Mouse (Mus musculus): ENCODE measurements at regions not wholly inside any gene's neighbourhood (a gene's known extent, or its start where the extent isn't known, plus 50 kb on each side); places are given as distances from the start of the nearest gene placed in this dataset.

DNA sequence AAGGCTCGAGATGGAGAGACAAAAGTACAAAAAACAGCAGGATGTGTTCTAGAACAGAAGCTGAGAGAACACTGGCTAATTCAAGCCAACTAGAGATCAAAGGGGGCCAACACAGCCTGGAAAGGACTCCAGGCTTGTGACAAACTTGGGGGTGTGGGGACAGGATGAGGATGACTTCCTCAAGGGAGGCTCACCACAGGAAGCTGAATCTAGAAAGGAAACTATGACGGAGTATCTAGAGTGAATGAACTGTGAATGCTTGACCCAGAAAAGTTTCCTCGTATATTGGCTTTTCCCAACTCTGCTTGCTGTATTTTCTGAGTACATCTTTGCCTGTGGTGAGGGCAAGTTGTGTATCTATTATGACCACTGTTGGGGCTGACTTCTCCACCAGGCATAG is 93.3 kb upstream of the Cited2 start:
- no peaks in the 10 kb centered on the region for H3K4me1 ChIP-seq (ENCODE audit: control insufficient read depth, insufficient read depth, low read length)
- H3K27ac ChIP-seq (ENCODE audit: control insufficient read depth, insufficient read depth, low read depth, low read length, poor library complexity): no peak overlapping the region
- no peak overlapping the region for H3K4me3 ChIP-seq (replicated peaks; ENCODE audit: control insufficient read depth, low read depth, low read length)
- WGBS: 16% methylated on average over 3 of the region's 3 CpGs
- TF ChIP-seq POLR2A (IDR thresholded peaks at IDR 0.05; ENCODE audit: borderline replicate concordance, control insufficient read depth, low read depth, low read length) (no peak), CTCF (IDR thresholded peaks at IDR 0.05; ENCODE audit: control insufficient read depth, insufficient read depth, low read length) (no peak)

DNA sequence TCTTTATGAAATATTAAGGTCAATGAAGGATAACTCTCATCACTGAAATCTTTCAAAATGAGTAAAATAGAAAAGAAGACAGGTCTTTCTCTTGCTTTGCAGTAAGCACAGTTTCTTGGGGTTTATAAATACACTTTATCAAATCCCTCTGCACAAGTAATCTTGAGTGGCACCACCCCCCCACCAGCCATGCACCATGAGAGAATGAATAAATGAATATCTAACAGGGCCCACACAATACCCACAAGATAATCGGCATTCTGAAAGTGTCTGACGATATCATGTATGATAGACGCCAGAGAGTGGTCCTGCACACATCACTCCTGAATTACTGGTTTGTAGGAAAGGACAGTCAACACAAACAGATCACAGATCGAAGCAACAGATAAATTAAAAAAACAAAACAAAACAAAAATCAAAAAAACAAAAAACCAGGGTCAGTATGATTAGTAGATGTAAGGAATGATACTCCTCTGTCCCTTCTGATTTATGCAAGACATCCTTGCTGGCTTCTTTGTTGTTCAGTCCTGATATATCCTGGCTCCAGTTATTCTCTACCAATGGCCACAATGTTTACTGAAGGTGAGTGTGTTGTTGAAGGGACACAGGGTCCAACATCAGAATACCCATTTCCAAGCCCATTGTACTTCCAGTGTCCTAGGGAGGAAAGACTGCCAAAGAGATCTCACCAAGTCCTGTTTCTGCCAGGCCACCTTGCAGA is 92.0 kb upstream of the Cited2 start:
- 88% methylated on average over 4 of the region's 4 CpGs for WGBS

DNA sequence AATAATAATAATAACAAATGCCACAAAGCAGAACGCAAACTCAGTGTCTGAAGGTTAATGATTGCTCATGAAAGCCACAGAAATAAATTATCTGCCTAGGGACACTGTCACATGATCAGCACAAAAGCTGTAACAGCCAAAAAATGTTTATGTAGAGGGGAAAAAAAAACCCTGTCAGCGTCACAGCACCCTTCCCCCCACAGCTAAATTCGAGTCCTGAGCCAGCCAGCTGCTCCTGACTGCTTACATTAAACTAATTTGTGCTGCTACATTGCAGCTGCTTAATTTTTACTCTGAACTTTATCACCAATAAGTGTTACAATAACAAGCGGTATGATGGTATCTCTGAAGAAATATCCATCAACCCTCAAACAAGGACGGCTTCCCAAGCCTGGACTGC is 91.2 kb upstream of the Cited2 start:
- 52% methylated on average over 5 of the region's 5 CpGs for WGBS
- Histone ChIP-seq H3K27ac (ENCODE audit: control insufficient read depth, insufficient read depth, low read depth, low read length, poor library complexity) (no peak overlapping the region), H3K4me1 (ENCODE audit: control insufficient read depth, insufficient read depth, low read length) (no peaks in the 10 kb centered on the region), H3K4me3 (replicated peaks; ENCODE audit: control insufficient read depth, low read depth, low read length) (no peak overlapping the region)
- TF ChIP-seq POLR2A (IDR thresholded peaks at IDR 0.05; ENCODE audit: borderline replicate concordance, control insufficient read depth, low read depth, low read length) (no peak), CTCF (IDR thresholded peaks at IDR 0.05; ENCODE audit: control insufficient read depth, insufficient read depth, low read length) (no peak)

More for the DNA sequence above, 92.0 kb upstream of the Cited2 start:
- TF ChIP-seq CTCF (IDR thresholded peaks at IDR 0.05; ENCODE audit: control insufficient read depth, insufficient read depth, low read length) (no peak), POLR2A (IDR thresholded peaks at IDR 0.05; ENCODE audit: borderline replicate concordance, control insufficient read depth, low read depth, low read length) (no peak)
- Histone ChIP-seq H3K27ac (ENCODE audit: control insufficient read depth, insufficient read depth, low read depth, low read length, poor library complexity) (no peak overlapping the region), H3K4me1 (ENCODE audit: control insufficient read depth, insufficient read depth, low read length) (no peaks in the 10 kb centered on the region), H3K4me3 (replicated peaks; ENCODE audit: control insufficient read depth, low read depth, low read length) (no peak overlapping the region)

DNA sequence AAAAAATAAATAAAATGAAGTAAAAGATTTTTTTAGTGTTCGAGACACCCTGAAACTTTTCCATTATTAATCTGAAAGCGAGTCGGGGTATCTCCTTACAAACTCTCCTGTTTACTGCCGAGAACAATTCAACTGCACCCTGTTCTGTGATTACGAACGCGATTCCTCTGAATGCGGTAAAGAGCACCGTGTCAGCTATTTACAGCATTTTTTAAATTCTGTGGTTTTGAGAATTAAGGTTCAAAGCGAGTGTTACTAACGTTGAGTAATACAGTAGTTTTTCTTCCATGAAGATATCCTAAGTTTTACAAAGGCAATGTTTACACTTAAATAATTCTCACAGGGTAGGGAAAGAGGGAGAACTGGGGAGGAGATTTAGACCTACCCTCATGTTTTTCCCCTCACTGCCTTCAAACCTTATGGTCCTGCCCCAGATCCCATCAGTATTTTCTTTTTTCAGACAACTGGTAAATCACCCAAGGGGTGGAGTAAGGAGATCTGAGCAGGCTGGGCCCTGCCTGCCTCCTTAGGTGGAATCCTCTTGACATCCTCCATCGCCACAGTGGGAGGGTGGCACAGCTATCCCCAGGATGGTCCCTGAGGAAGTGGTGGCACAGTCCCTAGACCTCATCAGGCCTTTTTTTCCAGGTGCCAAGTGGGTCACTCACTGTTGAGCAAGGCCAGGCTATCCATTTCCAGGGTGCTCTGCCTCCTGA is 89.9 kb upstream of the Cited2 start:
- TF ChIP-seq CTCF (IDR thresholded peaks at IDR 0.05; ENCODE audit: control insufficient read depth, insufficient read depth, low read length) (no peak), POLR2A (IDR thresholded peaks at IDR 0.05; ENCODE audit: borderline replicate concordance, control insufficient read depth, low read depth, low read length) (no peak)
- H3K4me3 ChIP-seq (replicated peaks; ENCODE audit: control insufficient read depth, low read depth, low read length): no peak overlapping the region
- WGBS: 88% methylated on average over 12 of the region's 12 CpGs
- H3K4me1 ChIP-seq (ENCODE audit: control insufficient read depth, insufficient read depth, low read length): no peaks in the 10 kb centered on the region
- no peak overlapping the region for H3K27ac ChIP-seq (ENCODE audit: control insufficient read depth, insufficient read depth, low read depth, low read length, poor library complexity)

DNA sequence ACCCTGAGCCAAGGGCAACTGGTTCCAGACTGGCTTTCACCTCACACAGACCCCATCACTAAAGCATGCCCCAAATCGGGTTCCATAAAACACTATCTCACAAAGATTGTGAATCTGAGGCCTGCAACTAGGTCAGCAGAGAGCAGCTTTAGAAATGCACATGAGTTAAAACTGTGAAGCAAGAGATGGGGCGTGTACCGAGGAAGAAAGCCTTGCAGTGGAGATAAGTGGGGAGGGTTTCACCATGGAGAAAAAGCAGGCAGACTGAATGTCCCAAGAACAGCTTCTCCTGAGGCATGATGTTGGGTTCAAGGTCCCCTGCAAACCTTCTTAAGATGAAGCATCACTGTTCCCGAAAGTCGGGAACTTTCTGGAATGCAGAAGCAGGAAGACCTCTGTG is 77.7 kb upstream of the Cited2 start:
- no peak overlapping the region for H3K4me3 ChIP-seq (replicated peaks; ENCODE audit: control insufficient read depth, low read depth, low read length)
- TF ChIP-seq POLR2A (IDR thresholded peaks at IDR 0.05; ENCODE audit: borderline replicate concordance, control insufficient read depth, low read depth, low read length) (no peak), CTCF (IDR thresholded peaks at IDR 0.05; ENCODE audit: control insufficient read depth, insufficient read depth, low read length) (no peak)
- no peak overlapping the region for H3K27ac ChIP-seq (ENCODE audit: control insufficient read depth, insufficient read depth, low read depth, low read length, poor library complexity)
- WGBS: 55% methylated on average over 5 of the region's 5 CpGs
- H3K4me1 ChIP-seq (ENCODE audit: control insufficient read depth, insufficient read depth, low read length): no peaks in the 10 kb centered on the region

DNA sequence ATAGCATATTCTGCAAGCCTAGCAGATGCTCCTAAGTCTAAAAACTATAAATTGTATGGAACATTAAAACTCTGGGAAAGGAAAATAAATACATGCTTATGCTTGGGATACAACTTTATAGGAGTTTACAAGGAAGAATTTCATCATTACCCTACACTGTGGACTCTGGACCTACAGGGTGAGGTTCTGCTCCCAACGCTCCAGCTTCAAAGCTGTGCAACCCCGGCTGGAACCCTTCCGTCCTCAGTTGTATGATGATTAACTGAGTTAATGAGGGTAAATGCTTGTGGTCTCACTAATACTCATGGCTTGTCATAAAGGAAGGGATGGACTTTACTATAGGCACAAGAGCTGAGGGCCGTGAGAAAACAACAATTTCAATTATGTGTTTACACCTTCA is 76.6 kb upstream of the Cited2 start:
- TF ChIP-seq POLR2A (IDR thresholded peaks at IDR 0.05; ENCODE audit: borderline replicate concordance, control insufficient read depth, low read depth, low read length): no peak
- TF ChIP-seq CTCF (IDR thresholded peaks at IDR 0.05; ENCODE audit: control insufficient read depth, insufficient read depth, low read length): no peak

DNA sequence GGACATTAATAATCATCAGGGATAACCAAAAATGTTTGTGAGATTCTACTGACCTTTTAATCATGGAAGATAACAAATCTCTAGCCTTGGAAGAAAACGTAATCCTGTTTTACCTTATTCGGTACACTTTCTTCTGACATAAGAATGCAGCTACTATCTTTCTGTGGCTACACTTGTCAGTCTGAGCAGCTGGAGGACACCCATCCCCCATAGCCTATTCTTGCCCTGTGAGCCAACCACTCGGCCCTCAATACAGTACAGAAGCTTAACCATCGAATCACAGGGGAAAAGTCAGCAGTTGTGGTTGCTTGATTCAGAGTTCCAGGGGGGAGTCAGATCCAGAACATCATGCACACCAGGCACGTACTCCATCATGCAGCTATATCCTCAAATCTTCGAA is 74.9 kb upstream of the Cited2 start:
- 75% methylated on average over 6 of the region's 6 CpGs for WGBS
- TF ChIP-seq POLR2A (IDR thresholded peaks at IDR 0.05; ENCODE audit: borderline replicate concordance, control insufficient read depth, low read depth, low read length) (no peak), CTCF (IDR thresholded peaks at IDR 0.05; ENCODE audit: control insufficient read depth, insufficient read depth, low read length) (no peak)
- H3K27ac ChIP-seq (ENCODE audit: control insufficient read depth, insufficient read depth, low read depth, low read length, poor library complexity): no peak overlapping the region

More for the DNA sequence above, 76.6 kb upstream of the Cited2 start:
- Histone ChIP-seq H3K4me3 (replicated peaks; ENCODE audit: control insufficient read depth, low read depth, low read length) (no peak overlapping the region), H3K27ac (ENCODE audit: control insufficient read depth, insufficient read depth, low read depth, low read length, poor library complexity) (no peak overlapping the region), H3K4me1 (ENCODE audit: control insufficient read depth, insufficient read depth, low read length) (no peaks in the 10 kb centered on the region)
- whole genome bisulfite sequencing: 91% methylated on average over 4 of the region's 4 CpGs

DNA sequence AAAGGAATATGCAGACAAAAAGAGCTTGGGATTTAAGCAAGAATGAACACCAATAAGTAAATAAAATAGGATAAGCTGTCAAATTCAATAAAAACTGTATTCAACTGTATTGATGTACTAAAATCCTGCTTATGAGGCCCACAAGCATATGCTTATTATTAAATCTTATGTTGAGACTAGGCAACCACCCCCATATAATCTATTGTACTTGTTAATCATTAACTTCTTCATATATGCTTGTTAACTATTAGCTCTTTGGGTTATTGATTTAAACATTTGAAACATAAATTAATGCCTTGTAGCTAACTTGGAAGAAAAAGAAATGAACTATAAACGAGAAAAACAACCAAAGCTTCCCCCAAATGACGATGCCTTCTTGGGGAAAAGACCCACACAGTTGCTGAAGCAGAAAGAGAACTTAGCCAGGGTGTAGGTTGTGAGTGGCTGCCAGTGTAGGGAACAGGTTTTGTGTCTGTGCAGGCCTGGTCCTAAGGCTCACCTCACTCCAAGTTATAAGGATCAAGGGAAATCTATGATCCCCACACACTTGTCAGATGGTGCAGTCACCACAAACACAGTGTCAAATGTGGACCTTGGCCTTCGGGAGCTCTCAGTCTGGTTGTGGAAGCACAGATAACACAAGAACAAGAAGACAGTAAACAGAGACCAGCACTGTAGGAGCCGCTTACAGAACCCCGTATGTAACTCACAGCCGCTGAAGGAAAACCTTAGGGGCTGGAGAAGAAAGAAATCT is 71.8 kb upstream of the Cited2 start:
- Histone ChIP-seq H3K4me3 (replicated peaks; ENCODE audit: control insufficient read depth, low read depth, low read length) (no peak overlapping the region), H3K27ac (ENCODE audit: control insufficient read depth, insufficient read depth, low read depth, low read length, poor library complexity) (no peak overlapping the region), H3K4me1 (ENCODE audit: control insufficient read depth, insufficient read depth, low read length) (no peaks in the 10 kb centered on the region; the same call in 1 of the 2 replicates)
- 81% methylated on average over 6 of the region's 6 CpGs for WGBS
- no peak for TF ChIP-seq POLR2A (IDR thresholded peaks at IDR 0.05; ENCODE audit: borderline replicate concordance, control insufficient read depth, low read depth, low read length)
- no peak for TF ChIP-seq CTCF (IDR thresholded peaks at IDR 0.05; ENCODE audit: control insufficient read depth, insufficient read depth, low read length)

More for the DNA sequence above, 74.9 kb upstream of the Cited2 start:
- H3K4me3 ChIP-seq (replicated peaks; ENCODE audit: control insufficient read depth, low read depth, low read length): no peak overlapping the region
- H3K4me1 ChIP-seq (ENCODE audit: control insufficient read depth, insufficient read depth, low read length): no peaks in the 10 kb centered on the region

All from bone marrow, adult 2 months (tissue).